Mouse (Mus musculus): ENCODE data around the gene Gm10271. TPM values are rescaled to one million over a fixed set of nuclear protein-coding genes. Genes with fewer than 3 reads are reported as not detected.

Gene Gm10271
- polyA plus RNA-seq, 1 experiment from 2014 or later: not detected

- WGBS (ENCODE audit: insufficient replicate concordance): 87% methylated on average over 15 of the region's 15 CpGs
- H3K9me3 ChIP-seq (replicated peaks; ENCODE audit: control insufficient read depth, low read length): no peaks in the 10 kb centered on the region
- no peaks in the 10 kb centered on the region for H3K27me3 ChIP-seq (ENCODE audit: control insufficient read depth, insufficient read depth, low read length)
- no peak overlapping the region for H3K4me3 ChIP-seq (ENCODE audit: low read depth, low read length)
- H3K9ac ChIP-seq (ENCODE audit: low read depth, low read length): no peak overlapping the region
- no peak overlapping the region for H3K4me2 ChIP-seq
- no peak for ATAC-seq (replicated peaks; ENCODE audit: insufficient number of reproducible peaks, low FRiP score, low TSS enrichment)
- no peaks in the 10 kb centered on the region for H3K4me1 ChIP-seq (ENCODE audit: control insufficient read depth, insufficient read depth, low read length)
- no peak overlapping the region for H3K27ac ChIP-seq (ENCODE audit: low read depth, low read length)
- peaks cover 8% of the 10 kb centered on the region; the same call in 1 of the 2 replicates for H3K36me3 ChIP-seq (ENCODE audit: control insufficient read depth, insufficient read depth, low read length)
Observed at GRCm38 (mm10) chr10:116922161-116922560, 50.2 kb downstream of the Gm10271 start.

- H3K9ac ChIP-seq (ENCODE audit: low read depth, low read length): no peak overlapping the region
- H3K4me1 ChIP-seq (ENCODE audit: control insufficient read depth, insufficient read depth, low read length): no peaks in the 10 kb centered on the region
- no peaks in the 10 kb centered on the region for H3K9me3 ChIP-seq (replicated peaks; ENCODE audit: control insufficient read depth, low read length)
- no peak overlapping the region for H3K4me3 ChIP-seq (ENCODE audit: low read depth, low read length)
- 89% methylated on average over 15 of the region's 15 CpGs for WGBS (ENCODE audit: insufficient replicate concordance)
- no peaks in the 10 kb centered on the region for H3K27me3 ChIP-seq (ENCODE audit: control insufficient read depth, insufficient read depth, low read length)
- peaks cover 8% of the 10 kb centered on the region; the same call in 1 of the 2 replicates for H3K36me3 ChIP-seq (ENCODE audit: control insufficient read depth, insufficient read depth, low read length)
- ATAC-seq (replicated peaks; ENCODE audit: insufficient number of reproducible peaks, low FRiP score, low TSS enrichment): no peak
- H3K27ac ChIP-seq (ENCODE audit: low read depth, low read length): no peak overlapping the region
- no peak overlapping the region for H3K4me2 ChIP-seq
Observed at GRCm38 (mm10) chr10:116921416-116921815, 51.0 kb downstream of the Gm10271 start.

GRCm38 (mm10) chr10:116920641-116921040 is 51.8 kb downstream of the Gm10271 start:
- no peaks in the 10 kb centered on the region for H3K4me1 ChIP-seq (ENCODE audit: control insufficient read depth, insufficient read depth, low read length)
- no peak for ATAC-seq (replicated peaks; ENCODE audit: insufficient number of reproducible peaks, low FRiP score, low TSS enrichment)
- no peaks in the 10 kb centered on the region for H3K27me3 ChIP-seq (ENCODE audit: control insufficient read depth, insufficient read depth, low read length)
- no peaks in the 10 kb centered on the region for H3K9me3 ChIP-seq (replicated peaks; ENCODE audit: control insufficient read depth, low read length)
- H3K27ac ChIP-seq (ENCODE audit: low read depth, low read length): no peak overlapping the region
- no peak overlapping the region for H3K4me2 ChIP-seq
- H3K4me3 ChIP-seq (ENCODE audit: low read depth, low read length): no peak overlapping the region
- H3K36me3 ChIP-seq (ENCODE audit: control insufficient read depth, insufficient read depth, low read length): peaks cover 12% of the 10 kb centered on the region
- H3K9ac ChIP-seq (ENCODE audit: low read depth, low read length): no peak overlapping the region
- WGBS (ENCODE audit: insufficient replicate concordance): 92% methylated on average over 8 of the region's 8 CpGs

DNA sequence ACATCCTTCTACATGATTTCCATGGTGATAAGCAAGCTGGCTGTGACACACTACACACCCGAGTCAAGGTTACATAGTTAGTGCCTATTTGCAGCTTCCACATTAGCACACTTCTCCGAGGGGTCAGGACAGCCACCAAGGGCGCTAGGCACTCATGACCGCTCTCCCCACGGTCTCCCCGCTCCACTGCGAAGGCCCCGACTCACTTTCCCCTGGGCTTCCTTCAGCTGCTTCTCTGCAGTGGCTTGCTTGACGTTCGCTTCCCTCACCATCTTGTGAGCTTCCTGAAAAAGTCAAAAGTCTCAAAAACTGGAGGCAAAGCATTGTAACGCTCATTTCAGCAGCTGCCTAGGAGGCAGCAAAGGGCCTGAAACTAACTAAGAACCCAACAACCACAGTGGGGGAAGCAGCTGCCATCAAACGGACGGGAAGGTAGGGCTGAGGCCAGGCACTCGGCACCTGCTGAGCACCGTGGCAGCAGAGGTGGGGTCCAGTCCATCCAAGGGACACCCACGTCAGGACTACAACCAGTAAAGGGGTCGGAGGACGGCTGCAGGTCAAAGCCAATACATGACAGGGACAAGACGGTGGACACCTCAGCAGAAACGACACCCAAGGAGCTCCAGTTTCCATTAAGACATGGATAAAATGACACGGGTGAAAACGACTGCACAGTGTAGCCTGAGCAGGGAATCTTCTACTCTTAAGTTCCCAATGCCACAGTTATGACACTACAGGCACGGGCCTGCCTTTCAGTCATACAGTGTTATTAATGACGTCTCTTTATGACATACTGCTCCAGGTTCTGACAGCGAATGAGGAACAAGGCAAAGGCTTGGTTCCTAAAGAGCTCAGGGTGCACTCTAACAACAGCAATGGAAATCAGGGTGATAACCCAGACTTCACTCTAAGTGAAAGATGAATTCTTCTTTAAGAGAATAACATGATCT is 52.8 kb downstream of the Gm10271 start:
- no peak for ATAC-seq (replicated peaks; ENCODE audit: insufficient number of reproducible peaks, low FRiP score, low TSS enrichment)
- Histone ChIP-seq H3K9ac (ENCODE audit: low read depth, low read length) (no peak overlapping the region), H3K36me3 (ENCODE audit: control insufficient read depth, insufficient read depth, low read length) (peaks cover 12% of the 10 kb centered on the region), H3K4me1 (ENCODE audit: control insufficient read depth, insufficient read depth, low read length) (no peaks in the 10 kb centered on the region), H3K27ac (ENCODE audit: low read depth, low read length) (no peak overlapping the region), H3K27me3 (ENCODE audit: control insufficient read depth, insufficient read depth, low read length) (no peaks in the 10 kb centered on the region), H3K9me3 (replicated peaks; ENCODE audit: control insufficient read depth, low read length) (no peaks in the 10 kb centered on the region), H3K4me3 (ENCODE audit: low read depth, low read length) (no peak overlapping the region), H3K4me2 (no peak overlapping the region)
- 86% methylated on average over 25 of the region's 25 CpGs for WGBS (ENCODE audit: insufficient replicate concordance)

DNA sequence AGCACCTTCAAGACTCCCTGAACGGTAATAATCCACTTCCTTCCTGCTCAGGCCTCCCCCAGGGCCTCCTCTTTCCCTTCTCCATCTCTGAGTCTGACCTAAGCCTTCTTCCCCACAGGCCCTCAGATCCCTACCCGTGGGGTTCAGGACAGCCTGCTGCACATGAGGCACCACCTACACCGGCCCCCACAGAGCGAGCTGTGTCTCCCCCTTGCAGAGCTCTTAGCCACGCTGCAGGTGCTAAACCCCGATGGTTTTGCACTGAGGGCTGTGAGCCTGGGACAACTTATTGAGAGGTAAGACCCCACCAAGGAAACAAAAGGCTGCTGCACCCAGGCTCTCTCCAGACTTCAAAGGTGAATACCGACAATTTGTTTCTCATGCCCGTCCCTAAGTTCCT is 55.8 kb downstream of the Gm10271 start:
- no peak overlapping the region for H3K27ac ChIP-seq (ENCODE audit: low read depth, low read length)
- peaks cover 12% of the 10 kb centered on the region for H3K36me3 ChIP-seq (ENCODE audit: control insufficient read depth, insufficient read depth, low read length)
- ATAC-seq (replicated peaks; ENCODE audit: insufficient number of reproducible peaks, low FRiP score, low TSS enrichment): no peak
- no peak overlapping the region for H3K4me2 ChIP-seq
- H3K9ac ChIP-seq (ENCODE audit: low read depth, low read length): no peak overlapping the region
- H3K4me1 ChIP-seq (ENCODE audit: control insufficient read depth, insufficient read depth, low read length): no peaks in the 10 kb centered on the region
- H3K27me3 ChIP-seq (ENCODE audit: control insufficient read depth, insufficient read depth, low read length): no peaks in the 10 kb centered on the region
- no peak overlapping the region for H3K4me3 ChIP-seq (ENCODE audit: low read depth, low read length)
- H3K9me3 ChIP-seq (replicated peaks; ENCODE audit: control insufficient read depth, low read length): no peaks in the 10 kb centered on the region
- WGBS (ENCODE audit: insufficient replicate concordance): 77% methylated on average over 8 of the region's 8 CpGs

- Histone ChIP-seq H3K27ac (ENCODE audit: low read depth, low read length) (no peak overlapping the region), H3K4me2 (no peak overlapping the region), H3K4me1 (ENCODE audit: control insufficient read depth, insufficient read depth, low read length) (no peaks in the 10 kb centered on the region), H3K9ac (ENCODE audit: low read depth, low read length) (no peak overlapping the region), H3K4me3 (ENCODE audit: low read depth, low read length) (no peak overlapping the region), H3K27me3 (ENCODE audit: control insufficient read depth, insufficient read depth, low read length) (no peaks in the 10 kb centered on the region), H3K9me3 (replicated peaks; ENCODE audit: control insufficient read depth, low read length) (no peaks in the 10 kb centered on the region), H3K36me3 (ENCODE audit: control insufficient read depth, insufficient read depth, low read length) (peaks cover 17% of the 10 kb centered on the region)
- ATAC-seq (replicated peaks; ENCODE audit: insufficient number of reproducible peaks, low FRiP score, low TSS enrichment): no peak
- 91% methylated on average over 8 of the region's 8 CpGs for WGBS (ENCODE audit: insufficient replicate concordance)
Observed at GRCm38 (mm10) chr10:116915286-116915685, 57.1 kb downstream of the Gm10271 start.

- no peak overlapping the region for H3K4me2 ChIP-seq
- no peak overlapping the region for H3K9ac ChIP-seq (ENCODE audit: low read depth, low read length)
- H3K27me3 ChIP-seq (ENCODE audit: control insufficient read depth, insufficient read depth, low read length): no peaks in the 10 kb centered on the region
- ATAC-seq (replicated peaks; ENCODE audit: insufficient number of reproducible peaks, low FRiP score, low TSS enrichment): no peak
- H3K36me3 ChIP-seq (ENCODE audit: control insufficient read depth, insufficient read depth, low read length): peaks cover 24% of the 10 kb centered on the region
- no peaks in the 10 kb centered on the region for H3K4me1 ChIP-seq (ENCODE audit: control insufficient read depth, insufficient read depth, low read length)
- no peak overlapping the region for H3K27ac ChIP-seq (ENCODE audit: low read depth, low read length)
- H3K4me3 ChIP-seq (ENCODE audit: low read depth, low read length): no peak overlapping the region
- H3K9me3 ChIP-seq (replicated peaks; ENCODE audit: control insufficient read depth, low read length): no peaks in the 10 kb centered on the region; the same call in 1 of the 2 replicates
- WGBS (ENCODE audit: insufficient replicate concordance): 83% methylated on average over 9 of the region's 9 CpGs
Observed at GRCm38 (mm10) chr10:116914586-116914985, 57.8 kb downstream of the Gm10271 start.

GRCm38 (mm10) chr10:116913647-116914273 is 58.6 kb downstream of the Gm10271 start:
- no peak for ATAC-seq (replicated peaks; ENCODE audit: insufficient number of reproducible peaks, low FRiP score, low TSS enrichment)
- no peaks in the 10 kb centered on the region for H3K27me3 ChIP-seq (ENCODE audit: control insufficient read depth, insufficient read depth, low read length)
- no peak overlapping the region for H3K4me2 ChIP-seq
- H3K27ac ChIP-seq (ENCODE audit: low read depth, low read length): no peak overlapping the region
- 94% methylated on average over 17 of the region's 17 CpGs for WGBS (ENCODE audit: insufficient replicate concordance)
- peaks cover 27% of the 10 kb centered on the region for H3K36me3 ChIP-seq (ENCODE audit: control insufficient read depth, insufficient read depth, low read length)
- no peaks in the 10 kb centered on the region; the same call in 1 of the 2 replicates for H3K4me1 ChIP-seq (ENCODE audit: control insufficient read depth, insufficient read depth, low read length)
- H3K9me3 ChIP-seq (replicated peaks; ENCODE audit: control insufficient read depth, low read length): no peaks in the 10 kb centered on the region; the same call in 1 of the 2 replicates
- no peak overlapping the region for H3K9ac ChIP-seq (ENCODE audit: low read depth, low read length)
- no peak overlapping the region for H3K4me3 ChIP-seq (ENCODE audit: low read depth, low read length)

Data from heart, embryonic 11.5 days (tissue).